Mouse (Mus musculus) T-cell, adult 2 months (primary cell): ENCODE results near the gene Neu2.
"Not testable (repeated sequence)": the region's sequence is repeated elsewhere in the genome, so short reads cannot be mapped to it uniquely, and the experiment has no call there.

Experiments
- DNase-seq: peaks from one replicate; pipeline ENCODE4 v3.0.0; 2022; ENCODE audit warnings: low spot score

Gene Neu2

GRCm38 (mm10) chr1:87509561-87510165 is at the start of gene Neu2:
Gene Neu2 (plus strand): TSS chr1:87509889.
- no peak for DNase-seq

DNA sequence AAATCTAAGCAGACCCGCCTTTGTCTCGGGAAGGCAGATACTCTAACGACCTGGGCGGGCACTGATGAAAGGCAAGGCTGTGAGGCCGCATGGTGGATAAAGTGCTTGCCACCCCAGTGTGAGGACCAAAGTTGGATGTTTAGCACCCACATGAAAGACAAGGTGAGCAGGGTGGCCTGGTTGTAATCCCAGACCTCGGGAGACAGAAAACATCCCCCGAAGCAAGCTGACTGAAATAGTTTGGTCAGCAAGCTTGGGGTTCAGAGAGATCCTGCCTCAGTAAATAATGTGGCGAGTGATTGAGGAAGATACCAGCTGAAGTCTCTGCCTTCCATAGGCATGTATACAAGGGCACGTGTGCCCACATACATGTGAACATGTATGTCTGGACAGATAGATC is 42.2 kb upstream of the Neu2 start:
- DNase-seq, result no peak

- no peak for DNase-seq
These were observed 41.4 kb upstream of the Neu2 start for GRCm38 (mm10) chr1:87468321-87468720.

GRCm38 (mm10) chr1:87469971-87470370 is 39.7 kb upstream of the Neu2 start, which contains the start of gene Snorc:
Gene Snorc (plus strand): TSS chr1:87470271.
- DNase-seq, result not testable (repeated sequence)

GRCm38 (mm10) chr1:87471914-87472313 is 37.8 kb upstream of the Neu2 start:
- no peak for DNase-seq

DNA sequence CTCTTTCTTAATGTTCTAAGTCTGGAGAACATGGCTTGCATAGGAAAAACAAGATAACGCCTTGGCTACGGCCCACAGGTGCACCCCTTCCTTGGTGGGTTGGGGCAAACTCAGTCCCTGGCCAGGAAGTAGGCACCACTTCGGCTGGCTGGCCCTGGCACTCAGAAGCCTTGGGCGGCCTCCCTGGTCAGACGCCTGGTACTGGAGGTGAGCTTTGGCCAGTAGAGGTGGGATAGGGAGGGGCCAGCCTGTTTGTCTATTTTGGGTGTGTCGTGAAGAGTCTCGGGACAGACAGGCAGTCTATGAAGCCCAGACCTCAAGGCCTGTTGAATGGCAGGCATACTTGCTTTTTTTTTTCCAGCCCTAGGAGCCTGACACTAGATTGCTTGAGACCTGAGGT is 37.1 kb upstream of the Neu2 start:
- DNase-seq, result no peak

DNA sequence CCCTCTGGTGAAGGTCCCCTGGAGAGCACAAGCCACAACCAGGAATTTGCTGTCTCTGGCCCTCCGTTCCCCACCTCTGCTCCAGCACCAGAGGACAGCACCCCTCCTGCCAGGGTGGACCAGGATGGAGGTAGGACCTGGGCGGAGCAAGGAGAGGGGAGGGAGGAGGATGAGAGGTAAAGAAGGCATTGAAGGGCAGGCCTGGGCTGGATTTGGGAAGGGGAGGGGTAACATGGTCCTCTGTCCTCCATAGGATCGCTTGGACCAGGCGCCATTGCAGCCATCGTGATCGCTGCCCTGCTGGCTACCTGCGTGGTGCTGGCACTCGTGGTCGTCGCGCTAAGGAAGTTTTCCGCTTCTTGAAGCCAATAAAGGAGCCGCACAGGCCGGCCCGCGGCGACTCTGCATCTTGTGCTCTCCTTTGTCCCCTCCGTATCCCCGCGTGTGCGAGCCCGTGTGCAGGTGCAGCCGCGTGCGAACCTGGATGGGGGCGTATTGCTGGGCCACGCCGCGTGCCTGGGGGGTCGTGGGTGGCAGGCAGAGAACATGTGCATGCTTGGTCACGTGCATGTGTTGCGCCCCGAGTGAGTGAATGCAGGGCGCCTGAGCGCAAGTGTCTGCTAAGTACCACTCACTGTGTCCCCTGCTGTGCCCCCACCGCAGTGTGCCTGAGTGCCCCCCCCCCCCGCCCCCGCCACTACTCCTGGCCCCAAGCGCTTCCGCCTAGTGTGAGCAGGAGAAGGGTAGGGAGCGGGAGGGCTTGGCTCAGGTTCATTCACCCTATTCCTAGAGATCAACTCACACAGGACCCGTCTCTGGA is 34.4 kb upstream of the Neu2 start:
- DNase-seq, result no peak

DNA sequence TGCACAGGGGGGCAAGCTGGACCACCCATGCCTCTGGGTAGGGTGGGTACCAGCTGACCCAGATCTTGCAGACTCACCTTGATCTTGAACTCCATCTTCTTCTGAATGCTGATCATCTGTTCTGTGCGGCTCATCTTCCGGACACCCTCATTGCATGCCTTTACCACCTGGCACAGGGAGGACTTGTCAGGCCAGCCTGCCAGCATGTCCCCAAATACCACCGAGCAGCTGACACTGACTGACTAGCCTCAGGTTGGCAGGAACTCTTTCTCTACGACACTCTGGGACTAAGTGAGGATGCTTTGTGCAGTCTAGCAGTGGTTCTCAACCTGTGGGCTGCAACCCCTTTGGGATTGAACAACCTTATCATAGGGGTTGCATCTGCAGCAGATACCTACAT is 27.1 kb upstream of the Neu2 start:
- no peak for DNase-seq

DNA sequence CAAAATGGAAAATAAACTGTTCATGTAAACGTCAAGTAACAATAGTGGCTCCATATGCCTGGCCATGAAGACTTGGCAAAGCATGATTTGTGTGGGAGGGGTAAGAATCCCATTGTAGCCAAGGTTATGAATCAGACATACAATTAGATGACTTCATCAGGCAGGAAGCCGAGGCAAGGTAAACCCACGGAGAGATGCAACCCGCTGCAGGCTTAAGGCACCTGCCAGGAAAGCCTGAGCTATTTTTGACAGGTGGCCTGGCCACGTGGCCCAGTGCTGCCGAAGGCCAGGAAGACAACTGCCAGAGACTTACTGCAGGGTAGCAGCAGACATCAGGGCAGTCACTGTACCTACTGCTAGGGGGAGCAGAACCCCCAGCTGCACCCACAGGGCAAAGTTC is 23.3 kb upstream of the Neu2 start:
- no peak for DNase-seq

DNA sequence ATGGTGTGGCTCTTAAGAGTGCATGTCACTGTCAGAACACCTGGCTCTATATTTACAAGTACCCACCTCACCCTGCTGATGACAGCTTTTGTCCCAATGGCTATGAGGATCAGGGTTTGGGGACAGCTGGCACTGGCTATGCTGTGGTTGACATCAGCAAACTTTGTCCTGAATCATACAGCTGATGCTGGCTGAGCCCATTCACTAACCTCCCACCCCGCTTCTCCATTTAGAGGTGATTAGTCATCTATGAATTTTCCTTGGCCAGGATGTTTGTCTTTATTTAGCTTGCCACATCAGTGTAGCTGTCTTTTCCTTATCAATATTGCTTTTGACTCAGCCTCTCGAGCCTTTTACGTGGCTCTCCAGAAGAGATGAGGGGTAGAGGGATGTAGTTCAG is 17.4 kb upstream of the Neu2 start:
- no peak for DNase-seq

DNA sequence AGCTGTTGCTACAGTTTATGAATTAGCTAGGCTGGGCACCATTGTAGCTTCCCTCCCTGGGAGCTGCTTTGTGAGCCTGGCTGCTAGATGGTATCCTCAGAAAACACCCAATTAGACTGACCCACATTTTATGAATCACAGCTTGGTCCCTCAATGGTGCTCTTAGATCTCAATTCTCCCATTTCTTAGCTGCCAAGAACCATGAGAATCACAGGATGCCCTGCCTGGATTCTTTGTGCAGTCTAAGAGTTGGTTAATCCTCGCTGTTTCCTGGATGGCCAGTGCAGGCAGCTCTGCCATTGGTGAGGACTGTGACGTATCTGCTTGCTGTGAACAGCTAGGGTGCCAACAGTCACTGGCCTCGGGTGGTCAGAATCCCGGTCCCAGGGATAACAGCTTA is 16.1 kb upstream of the Neu2 start:
- DNase-seq, result no peak

- no peak for DNase-seq
These were observed 4.2 kb upstream of the Neu2 start for GRCm38 (mm10) chr1:87505524-87505923.

DNA sequence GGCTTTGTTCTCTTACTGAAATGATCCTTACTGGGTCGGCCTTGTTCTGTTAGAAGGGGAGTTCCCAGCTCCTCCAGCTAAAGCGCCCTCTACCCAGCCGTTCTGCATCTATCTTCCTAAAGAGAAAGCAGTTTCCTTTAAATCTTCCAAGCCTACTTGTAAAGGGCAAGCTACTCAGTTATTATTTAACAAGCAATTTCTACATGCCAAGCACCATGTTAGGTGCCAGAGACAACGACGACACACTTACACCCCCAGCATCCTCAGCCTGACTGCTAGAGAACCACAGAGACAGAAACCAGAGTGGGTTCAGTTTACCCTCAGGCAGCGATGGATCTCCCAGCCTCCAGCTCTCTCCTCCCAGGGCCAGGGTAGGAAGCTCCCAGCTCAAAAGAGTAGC is 1.8 kb upstream of the Neu2 start:
- no peak for DNase-seq

- DNase-seq, result no peak
These were observed 813 bp upstream of the Neu2 start for GRCm38 (mm10) chr1:87508591-87509560.

- DNase-seq, result no peak
These were observed 540 bp downstream of the Neu2 start for GRCm38 (mm10) chr1:87510166-87510691.

- DNase-seq, result no peak
These were observed 1.2 kb downstream of the Neu2 start for GRCm38 (mm10) chr1:87510845-87511244.

GRCm38 (mm10) chr1:87520467-87520866 is 10.8 kb downstream of the Neu2 start:
- no peak for DNase-seq

DNA sequence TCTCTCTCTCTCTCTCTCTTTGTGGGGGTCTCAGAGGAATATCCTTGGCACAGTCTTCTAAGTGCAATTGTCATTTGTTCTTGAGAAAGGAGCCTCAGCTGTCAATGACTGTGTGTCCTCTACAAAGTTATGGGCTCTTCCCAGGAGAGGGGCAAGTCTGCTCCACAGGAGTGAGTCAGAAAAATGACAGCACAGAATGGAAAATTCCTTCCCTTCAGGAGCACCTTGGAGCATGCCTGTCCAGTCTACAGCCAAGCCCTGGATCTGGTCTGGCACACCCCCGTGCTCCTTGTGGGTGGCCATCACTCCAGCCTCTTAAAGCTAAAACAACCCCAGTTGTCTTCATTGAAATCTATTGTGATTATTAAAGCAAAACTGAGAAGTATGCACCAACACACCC is 11.8 kb downstream of the Neu2 start:
- DNase-seq, result no peak

DNA sequence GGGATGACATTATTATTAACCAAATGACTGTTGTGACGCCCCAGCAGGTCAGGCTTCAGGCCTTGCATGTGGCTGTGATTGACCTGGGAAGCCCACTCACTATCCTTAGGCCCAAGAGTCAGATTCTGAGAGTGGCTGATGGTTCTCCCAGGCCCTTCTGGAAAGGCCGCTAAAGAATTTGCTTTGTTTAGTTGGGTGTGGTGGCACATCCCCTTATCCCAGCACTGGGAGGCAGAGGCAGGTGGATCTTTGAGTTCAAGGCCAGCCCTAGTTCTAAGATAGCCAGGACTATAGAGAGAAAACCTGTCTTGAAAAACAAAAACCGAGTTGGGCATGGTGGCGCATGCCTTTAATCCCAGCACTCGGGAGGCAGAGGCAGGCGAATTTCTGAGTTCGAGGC is 15.4 kb downstream of the Neu2 start:
- DNase-seq, result no peak

DNA sequence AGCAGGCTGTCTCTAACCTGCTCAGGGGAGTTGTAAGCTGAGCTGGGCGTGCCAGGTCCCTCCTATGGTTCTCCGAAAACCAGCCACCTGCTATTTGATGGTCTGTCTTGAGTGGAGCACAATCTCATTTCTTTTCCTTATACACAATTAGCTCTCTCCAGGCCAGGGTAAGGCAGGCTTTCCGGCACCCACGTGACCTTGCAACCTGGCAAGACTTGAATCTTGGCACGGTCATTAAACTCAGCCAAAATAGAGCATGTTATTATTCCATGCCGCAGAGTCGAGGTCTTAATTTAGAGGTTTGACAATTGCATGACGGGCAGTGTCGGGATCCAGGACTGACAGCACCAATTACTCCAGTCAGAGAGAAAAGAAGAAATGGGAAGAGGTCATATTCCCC is 17.5 kb downstream of the Neu2 start:
- DNase-seq, result no peak

- no peak for DNase-seq
These were observed 22.7 kb downstream of the Neu2 start for GRCm38 (mm10) chr1:87532346-87532745.

- no peak for DNase-seq
These were observed 24.4 kb downstream of the Neu2 start for GRCm38 (mm10) chr1:87534118-87534517.
